Mouse (Mus musculus) cerebellum, adult 2 months (tissue): ENCODE data around the gene Reep3. TPM values are rescaled to one million over a fixed set of nuclear protein-coding genes. Genes with fewer than 3 reads are reported as not detected.

Source experiments
- DNase-seq, 2 experiments: peaks; one replicate each; pipeline ENCODE4 v3.0.0; 2021
- H3K27ac ChIP-seq: fragments of 200-500 bp; 2 replicates; pipeline ENCODE4 v1.5.1; 2012; ENCODE audit warnings: low read length, control low read depth, inconsistent platforms; ENCODE audit not compliant: insufficient read depth
- H3K27me3 ChIP-seq: fragments of 200-500 bp; 2 replicates; pipeline ENCODE4 v1.6.1; 2012; ENCODE audit warnings: inconsistent platforms, mild to moderate bottlenecking, low read length, moderate library complexity; ENCODE audit not compliant: control insufficient read depth, insufficient read depth
- H3K4me1 ChIP-seq: fragments of 200-500 bp; 2 replicates; pipeline ENCODE4 v1.6.1; 2011; ENCODE audit warnings: low read length; ENCODE audit not compliant: control insufficient read depth, insufficient read depth
- H3K4me3 ChIP-seq: fragments of 200-500 bp; replicated peaks from 2 replicates; pipeline ENCODE3; 2011; ENCODE audit warnings: mild to moderate bottlenecking, low read depth, low read length, control low read depth; ENCODE audit not compliant: insufficient read depth
- CTCF ChIP-seq: fragments of 200-500 bp; IDR thresholded peaks from 2 replicates; pipeline ENCODE4 v1.5.1; 2011; ENCODE audit warnings: low read depth, mild to moderate bottlenecking, control low read depth, low read length, moderate library complexity, borderline replicate concordance; ENCODE audit not compliant: insufficient read depth
- POLR2A ChIP-seq: fragments of 200-500 bp; IDR thresholded peaks from 2 replicates; pipeline ENCODE4 v1.6.1; 2011; ENCODE audit warnings: low read length, control low read depth, borderline replicate concordance; ENCODE audit not compliant: insufficient read depth
- WGBS: fragments of 180-500 bp; shearing (Covaris S2); methylation state at CpG from one replicate; pipeline ENCODE4 v1.1.7; 2018; 5-methylcytosine and 5-hydroxymethylcytosine counted together
- polyA plus RNA-seq: library from polyadenylated mRNA; depleted of rRNA; stranded (reverse); fragments of >200 nt; gene quantifications from 2 replicates; pipeline ENCODE4 v1.2.3, GENCODE M21; 2012

The Reep3 gene
- polyA plus RNA-seq, 1 experiment: 44.0 TPM

- DNase-seq: peak; percentile 48 to 63
- Histone ChIP-seq H3K4me1 (peaks cover 9% of the 10 kb centered on the region; the same call in 1 of the 2 replicates), H3K4me3 (peak overlapping the region; percentile 47), H3K27me3 (no peaks in the 10 kb centered on the region), H3K27ac (no peak overlapping the region)
- WGBS: under 1% methylated on average over 101 of the region's 115 CpGs
- TF ChIP-seq POLR2A: no peak
- TF ChIP-seq CTCF: no peak
Measured at GRCm38 (mm10) chr10:67126859-67127758, 30.4 kb upstream of the Reep3 start.

- TF ChIP-seq CTCF (no peak), POLR2A (no peak)
- 3% methylated on average over 50 of the region's 50 CpGs for WGBS
- no peak for DNase-seq
- Histone ChIP-seq H3K4me3 (peak overlapping the region; percentile 47), H3K27me3 (no peaks in the 10 kb centered on the region), H3K27ac (no peak overlapping the region), H3K4me1 (peaks cover 9% of the 10 kb centered on the region; the same call in 1 of the 2 replicates)
Measured at GRCm38 (mm10) chr10:67126061-67126858, 29.5 kb upstream of the Reep3 start.

- DNase-seq: peak in 1 of 2 experiments; percentile 43
- no peak for TF ChIP-seq CTCF
- TF ChIP-seq POLR2A: no peak
- H3K27ac ChIP-seq: no peak overlapping the region
- no peaks in the 10 kb centered on the region for H3K27me3 ChIP-seq
- H3K4me3 ChIP-seq: no peak overlapping the region
- 22% methylated on average over 4 of the region's 4 CpGs for WGBS
- peaks cover 14% of the 10 kb centered on the region; the same call in 1 of the 2 replicates for H3K4me1 ChIP-seq
Measured at GRCm38 (mm10) chr10:67124156-67124555, 27.4 kb upstream of the Reep3 start.

GRCm38 (mm10) chr10:67123756-67124155 lies 27.0 kb upstream of the Reep3 start:
- Histone ChIP-seq H3K27me3 (no peaks in the 10 kb centered on the region), H3K4me1 (peaks cover 16% of the 10 kb centered on the region; the same call in 1 of the 2 replicates), H3K4me3 (no peak overlapping the region), H3K27ac (no peak overlapping the region)
- no peak for TF ChIP-seq CTCF
- no peak for TF ChIP-seq POLR2A
- whole genome bisulfite sequencing: 6% methylated on average over 2 of the region's 2 CpGs
- no peak for DNase-seq

GRCm38 (mm10) chr10:67120640-67121039 lies 23.9 kb upstream of the Reep3 start:
- WGBS: 79% methylated on average over 2 of the region's 2 CpGs
- no peak for DNase-seq
- no peak overlapping the region for H3K27ac ChIP-seq
- no peaks in the 10 kb centered on the region for H3K27me3 ChIP-seq
- H3K4me1 ChIP-seq: peaks cover 40% of the 10 kb centered on the region
- no peak for TF ChIP-seq POLR2A
- TF ChIP-seq CTCF: no peak
- H3K4me3 ChIP-seq: no peak overlapping the region

- TF ChIP-seq CTCF (no peak), POLR2A (no peak)
- Histone ChIP-seq H3K4me3 (no peak overlapping the region), H3K27ac (no peak overlapping the region), H3K4me1 (peaks cover 38% of the 10 kb centered on the region), H3K27me3 (no peaks in the 10 kb centered on the region)
- 49% methylated on average over 4 of the region's 4 CpGs for WGBS
- DNase-seq: no peak
Measured at GRCm38 (mm10) chr10:67120180-67120579, 23.4 kb upstream of the Reep3 start.

GRCm38 (mm10) chr10:67119291-67119690 lies 22.5 kb upstream of the Reep3 start:
- TF ChIP-seq POLR2A (no peak), CTCF (no peak)
- no peak for DNase-seq
- 62% methylated on average over 7 of the region's 7 CpGs for WGBS
- Histone ChIP-seq H3K4me1 (peaks cover 35% of the 10 kb centered on the region), H3K4me3 (no peak overlapping the region), H3K27ac (no peak overlapping the region), H3K27me3 (no peaks in the 10 kb centered on the region)
